Mouse (Mus musculus): ENCODE results near the gene Hook2.
A peak's percentile ranks its signal among the peaks of the same experiment; 100 is the strongest.

Hook2 gene

GRCm38 (mm10) chr8:84990349-84990748 is at the start of gene Hook2:
Hook2 (plus strand) TSS chr8:84990603.
- DNase-seq = peak; percentile 98 to 99

DNA sequence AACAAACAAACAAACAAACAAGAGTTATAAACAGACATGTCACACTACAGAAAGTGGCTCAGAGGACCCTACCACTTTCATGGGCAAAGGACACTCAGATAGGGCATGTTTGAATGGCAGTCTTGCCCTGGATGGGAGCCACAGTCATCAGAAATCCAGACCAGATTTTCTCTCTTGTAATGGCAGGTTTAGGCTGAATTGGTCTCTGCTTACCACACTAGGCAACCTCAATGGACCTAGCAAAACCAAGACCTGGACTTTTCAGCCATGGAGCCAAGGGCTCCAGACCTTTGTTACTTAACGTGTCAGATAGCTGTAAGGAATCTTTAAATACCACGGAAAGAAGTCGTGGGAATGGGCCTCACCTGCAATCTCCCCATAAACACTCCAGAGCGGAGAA is 46.7 kb upstream of the Hook2 start:
- DNase-seq = no peak

GRCm38 (mm10) chr8:84944478-84945160 is 45.8 kb upstream of the Hook2 start:
- peak; percentile 41 to 62 for DNase-seq

DNA sequence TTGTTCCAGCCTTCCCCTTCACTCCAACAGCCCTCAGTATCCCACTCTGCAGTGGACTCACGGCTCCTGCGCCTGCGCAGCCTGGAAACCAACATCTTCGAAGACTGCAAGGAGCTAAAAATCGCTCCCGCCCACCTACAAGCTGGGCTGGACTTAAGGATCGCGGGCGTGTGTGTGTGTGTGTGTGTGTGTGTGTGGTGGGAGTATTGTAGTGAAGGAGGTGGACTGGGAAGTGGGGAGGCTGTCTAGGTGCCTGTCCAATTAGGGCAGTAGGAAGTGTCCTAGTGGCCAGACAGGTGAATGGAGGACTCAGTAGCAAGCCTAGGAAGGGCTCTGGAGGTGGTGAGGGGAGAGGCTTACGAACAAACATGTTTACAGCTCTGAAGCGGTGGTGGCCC is 45.2 kb upstream of the Hook2 start:
- no peak for DNase-seq

DNA sequence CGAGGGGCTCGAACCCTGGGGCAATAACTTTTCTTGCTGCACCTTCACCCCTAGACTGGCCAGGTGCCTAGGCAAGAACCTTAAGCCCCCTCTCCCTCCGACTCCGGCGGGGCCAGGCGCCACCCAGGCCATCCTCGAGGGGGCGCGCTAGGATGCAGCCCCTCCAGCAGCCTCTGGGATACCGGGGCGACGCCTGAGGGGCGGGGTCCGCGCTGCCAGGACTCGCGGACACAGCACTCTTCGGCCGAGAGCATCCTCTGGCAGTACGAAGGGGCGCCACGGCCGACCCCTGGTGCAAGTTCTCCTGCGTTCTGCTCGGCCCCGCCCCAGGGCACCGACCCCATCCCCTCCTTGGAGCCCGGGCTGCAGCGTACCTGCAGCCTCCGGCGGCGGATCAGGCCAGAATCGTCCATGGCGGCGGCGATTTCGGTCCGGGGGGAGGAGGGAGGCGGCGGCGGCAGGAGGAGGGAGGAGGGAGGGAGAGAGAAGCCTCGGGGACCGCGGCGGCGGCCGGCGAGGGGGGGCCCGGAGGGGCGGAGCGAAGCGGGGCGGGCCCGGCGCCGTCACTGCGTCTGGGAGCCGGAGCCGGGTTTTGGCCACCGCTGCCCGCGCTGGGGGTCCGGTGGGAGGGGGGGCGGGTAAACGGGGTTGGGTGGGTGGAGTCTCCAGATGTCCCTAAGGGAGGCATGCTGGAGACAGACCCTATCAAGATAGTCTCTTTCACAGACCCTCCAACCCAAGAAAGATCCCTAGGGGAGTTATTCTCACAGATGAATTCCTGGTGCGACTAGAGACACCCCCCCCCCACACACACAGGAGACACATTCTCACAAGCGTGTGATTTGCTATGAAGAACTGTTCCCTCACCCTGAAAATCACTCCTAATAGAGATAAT is 44.5 kb upstream of the Hook2 start:
- no peak for DNase-seq

DNA sequence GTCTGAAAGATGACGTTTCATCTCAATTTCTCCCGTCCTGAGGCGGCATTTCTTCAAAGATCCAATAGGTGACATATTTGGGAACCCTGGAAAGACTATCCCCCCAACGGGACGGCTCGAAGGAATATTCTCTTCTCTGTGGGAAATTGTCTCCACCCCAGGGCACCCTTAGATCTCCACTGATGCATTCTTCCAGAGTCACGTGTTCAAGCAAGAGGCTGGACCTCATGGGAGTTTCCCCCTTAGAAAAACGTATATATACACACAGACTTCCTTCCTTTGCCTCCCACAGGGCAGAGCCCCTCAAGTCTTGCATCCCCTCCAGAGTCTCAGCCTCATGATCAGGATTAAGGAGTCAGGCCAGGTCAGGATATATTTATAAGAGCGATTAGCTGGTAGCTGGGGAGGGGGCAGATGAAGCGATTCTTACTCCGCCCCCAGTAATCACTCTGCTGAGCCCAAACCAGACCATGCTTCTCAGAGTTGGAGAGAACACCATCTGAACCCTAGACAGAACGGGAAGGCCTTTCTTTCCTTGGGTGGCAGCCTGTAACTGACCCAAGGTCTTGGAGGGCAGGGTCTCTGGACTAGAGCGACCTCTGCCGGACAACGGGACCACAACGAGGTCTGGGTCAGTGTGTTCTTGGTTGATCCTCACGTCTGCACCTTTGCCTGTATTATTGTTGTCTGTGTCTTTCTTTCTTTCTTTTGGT is 43.7 kb upstream of the Hook2 start, which contains the start of gene Rtbdn:
Gene Rtbdn, plus strand, starts transcription at position 464 of the 713 bp plus-strand sequence.
- no peak for DNase-seq

- peak; percentile 41 to 80 for DNase-seq
Measured at GRCm38 (mm10) chr8:84947241-84947545, 43.2 kb upstream of the Hook2 start.

- DNase-seq = no peak
Measured at GRCm38 (mm10) chr8:84949753-84950152, 40.6 kb upstream of the Hook2 start.

DNA sequence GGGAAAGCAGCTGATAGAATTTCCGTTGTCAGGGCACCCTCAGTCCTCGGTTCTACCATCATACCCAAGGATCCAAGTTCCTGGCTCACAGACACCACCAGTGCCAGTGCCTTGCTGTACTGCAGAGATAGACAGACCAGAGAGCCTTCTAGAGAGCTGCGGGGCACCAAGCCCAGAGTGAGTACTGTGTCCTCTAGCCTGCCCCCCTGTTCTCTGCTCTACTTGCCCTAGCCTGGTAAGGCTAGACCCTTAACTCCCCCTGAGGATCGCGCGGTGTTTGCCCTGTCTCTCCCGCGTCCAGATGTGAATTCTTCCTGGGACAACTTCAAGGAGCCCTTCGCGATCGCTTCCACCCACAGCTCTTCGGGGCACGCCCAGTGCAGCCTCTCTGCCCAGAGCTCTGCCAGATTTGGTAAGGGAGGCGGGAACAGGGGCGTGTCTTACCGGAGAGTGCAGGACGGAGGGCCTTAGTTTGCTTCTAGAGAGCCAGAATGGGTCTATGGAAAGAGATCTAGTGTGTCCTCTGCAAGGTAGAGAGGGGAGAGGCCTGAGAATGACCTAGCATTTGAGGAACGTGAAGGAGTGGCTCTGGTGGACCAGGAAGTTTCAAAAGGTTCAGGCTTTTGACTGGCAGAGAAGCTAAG is 37.7 kb upstream of the Hook2 start:
- peak; percentile 53 to 76 for DNase-seq

DNA sequence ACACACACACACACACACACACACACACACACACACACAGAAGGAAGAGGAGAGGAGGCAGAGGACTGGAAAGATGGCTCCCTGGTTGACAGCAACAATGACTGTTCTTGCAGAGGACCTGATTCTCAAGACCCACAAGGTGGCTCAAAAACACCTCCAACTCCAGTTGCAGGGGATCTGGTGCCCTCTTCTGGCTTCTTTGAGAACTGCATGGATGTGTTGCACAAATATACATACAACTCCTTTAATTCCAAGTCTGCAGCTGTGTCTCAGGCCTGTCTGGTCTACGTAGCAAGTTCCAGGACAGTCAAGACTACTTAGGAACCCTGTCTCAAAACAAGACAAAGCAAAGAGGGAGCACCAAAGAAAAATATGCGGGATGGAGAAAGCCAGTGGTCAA is 33.6 kb upstream of the Hook2 start:
- DNase-seq = peak in 1 of 2 experiments; percentile 85

DNA sequence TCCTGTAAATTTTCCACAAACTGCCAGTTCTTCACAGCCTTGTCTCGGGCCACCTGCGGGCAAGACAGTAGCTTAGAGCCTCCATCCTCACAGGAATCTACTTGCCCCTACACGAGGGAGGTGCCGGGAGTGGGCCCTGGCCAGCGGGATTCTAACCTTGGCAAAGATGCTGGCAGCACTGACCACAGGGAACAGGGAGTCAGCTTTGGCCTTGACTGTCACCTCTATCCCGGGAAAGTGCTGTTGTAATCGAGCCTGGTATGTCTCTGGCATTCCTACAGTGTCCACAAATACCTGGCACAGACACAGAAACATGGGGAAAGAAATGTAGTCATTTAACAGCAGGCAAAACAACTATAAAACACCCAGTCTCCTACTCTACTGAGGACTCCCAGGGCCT is 30.6 kb upstream of the Hook2 start:
- DNase-seq = no peak

DNA sequence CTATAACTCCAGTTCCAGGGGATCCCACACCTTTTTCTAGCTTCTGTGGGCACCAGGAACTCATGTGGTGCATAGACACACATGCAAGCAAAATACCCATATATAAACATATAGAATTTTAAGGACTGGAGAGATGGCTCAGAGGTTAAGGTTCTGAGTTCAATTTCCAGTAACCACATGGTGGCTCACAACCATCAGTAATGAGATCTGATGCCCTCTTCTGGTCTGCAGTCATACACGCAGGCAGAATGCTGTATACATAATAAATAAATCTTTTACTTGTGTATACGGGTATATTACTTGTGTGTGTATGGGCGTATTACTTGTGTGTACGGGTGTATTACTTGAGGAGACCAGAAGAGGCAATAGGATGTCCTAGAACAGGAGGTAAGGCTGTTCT is 26.5 kb upstream of the Hook2 start:
- DNase-seq = no peak

DNA sequence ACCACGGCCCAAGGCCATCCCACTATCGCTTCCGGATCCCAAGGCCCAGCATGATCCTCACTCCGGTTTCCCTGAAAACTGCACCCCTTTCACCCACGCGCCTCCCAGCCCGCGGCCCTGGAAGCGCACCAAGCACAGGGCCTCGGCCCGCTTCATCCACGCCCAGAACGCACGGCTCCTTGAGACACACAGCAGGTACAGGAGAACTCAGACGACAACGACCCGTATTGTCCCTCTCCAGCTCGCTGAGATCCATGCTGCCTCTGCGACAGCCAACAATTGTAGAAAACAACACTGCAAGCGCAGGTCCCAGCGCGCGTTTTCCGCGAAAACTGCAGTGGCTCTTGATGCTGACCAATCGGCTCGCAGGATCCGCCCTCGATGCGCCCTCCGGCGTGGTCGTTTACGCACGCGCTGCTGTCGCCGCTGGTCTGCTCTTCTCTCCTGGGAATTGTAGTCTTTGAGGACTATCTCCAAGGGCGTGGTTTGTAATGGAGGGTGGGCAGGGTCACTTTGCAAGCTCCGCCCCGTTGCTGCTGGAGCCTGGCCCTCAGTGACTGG is 24.6 kb upstream of the Hook2 start:
- DNase-seq = peak; percentile 97 to 98

DNA sequence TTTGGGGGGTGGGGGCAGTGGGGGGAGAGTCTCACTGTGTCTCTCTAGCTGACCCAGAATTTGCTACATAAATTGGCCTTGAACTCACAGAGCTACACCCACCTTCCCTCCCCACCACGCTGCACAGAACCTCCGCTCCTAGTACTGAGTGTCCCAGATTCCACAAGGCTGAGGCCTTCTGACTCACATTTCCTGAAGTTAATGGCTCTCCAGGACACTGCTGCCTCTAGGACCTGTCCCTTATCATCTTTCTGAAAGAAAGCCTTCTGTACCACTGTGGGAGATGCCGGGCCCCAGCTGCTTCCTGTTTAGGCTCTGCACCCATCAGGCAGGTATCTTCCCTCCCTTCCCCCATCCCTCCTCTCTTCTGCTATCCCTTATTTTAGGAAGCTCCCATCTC is 23.8 kb upstream of the Hook2 start:
- DNase-seq = no peak

DNA sequence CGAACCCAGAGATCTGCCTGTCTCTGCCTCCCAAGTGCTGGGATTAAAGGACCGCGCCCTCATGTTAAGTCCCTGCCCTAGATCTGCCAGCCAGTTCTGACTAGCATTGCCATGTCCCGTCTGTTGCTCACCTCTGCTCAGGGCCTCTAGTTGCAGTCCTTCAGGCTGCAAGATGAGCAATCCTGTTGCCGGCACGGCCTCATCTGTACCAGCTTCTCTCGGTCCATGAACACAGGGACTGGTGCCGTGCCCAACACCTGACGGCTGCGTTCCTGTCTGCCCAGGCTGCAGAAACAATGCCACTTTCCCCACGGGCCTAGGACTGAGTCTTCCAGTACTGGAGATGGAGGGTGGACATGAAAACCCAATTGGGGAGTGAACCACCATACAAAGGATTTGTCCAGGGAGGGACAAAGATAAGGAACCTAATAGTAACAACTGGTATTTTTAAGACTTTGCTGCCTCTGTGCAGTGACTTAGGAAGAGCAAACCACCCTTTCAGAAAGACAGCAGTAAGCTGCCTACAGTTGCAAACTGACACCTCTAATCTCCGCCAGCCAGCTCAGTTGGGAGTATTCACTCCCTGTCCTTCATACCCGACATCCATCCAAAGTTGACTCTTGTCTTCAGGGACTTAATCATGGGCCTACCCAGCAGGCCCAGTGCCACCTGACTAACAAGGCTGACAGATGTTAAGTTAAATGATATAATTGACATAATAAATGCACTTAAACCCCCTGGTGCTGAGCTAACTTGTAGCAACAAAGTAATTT is 22.7 kb upstream of the Hook2 start:
- DNase-seq = no peak

DNA sequence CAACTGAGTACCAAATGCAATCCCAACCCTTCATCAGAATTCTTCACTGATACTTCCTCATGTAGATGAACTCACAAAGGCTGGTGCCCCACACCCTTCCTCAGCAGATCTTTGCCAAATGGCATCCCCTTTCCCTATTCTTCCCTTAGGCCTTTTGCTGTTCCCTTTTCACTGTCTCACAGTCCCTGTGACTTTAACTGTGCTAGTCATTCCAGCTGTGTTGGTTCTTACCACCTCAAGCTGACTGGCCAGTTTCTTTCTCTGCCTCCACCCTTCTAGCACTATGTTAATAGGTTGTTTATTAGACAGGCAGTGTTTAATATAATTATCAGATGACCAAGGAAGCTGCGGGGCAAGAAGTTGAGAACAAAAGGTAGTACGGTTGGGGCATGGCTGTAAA is 21.8 kb upstream of the Hook2 start:
- peak in 1 of 2 experiments; percentile 29 for DNase-seq

DNA sequence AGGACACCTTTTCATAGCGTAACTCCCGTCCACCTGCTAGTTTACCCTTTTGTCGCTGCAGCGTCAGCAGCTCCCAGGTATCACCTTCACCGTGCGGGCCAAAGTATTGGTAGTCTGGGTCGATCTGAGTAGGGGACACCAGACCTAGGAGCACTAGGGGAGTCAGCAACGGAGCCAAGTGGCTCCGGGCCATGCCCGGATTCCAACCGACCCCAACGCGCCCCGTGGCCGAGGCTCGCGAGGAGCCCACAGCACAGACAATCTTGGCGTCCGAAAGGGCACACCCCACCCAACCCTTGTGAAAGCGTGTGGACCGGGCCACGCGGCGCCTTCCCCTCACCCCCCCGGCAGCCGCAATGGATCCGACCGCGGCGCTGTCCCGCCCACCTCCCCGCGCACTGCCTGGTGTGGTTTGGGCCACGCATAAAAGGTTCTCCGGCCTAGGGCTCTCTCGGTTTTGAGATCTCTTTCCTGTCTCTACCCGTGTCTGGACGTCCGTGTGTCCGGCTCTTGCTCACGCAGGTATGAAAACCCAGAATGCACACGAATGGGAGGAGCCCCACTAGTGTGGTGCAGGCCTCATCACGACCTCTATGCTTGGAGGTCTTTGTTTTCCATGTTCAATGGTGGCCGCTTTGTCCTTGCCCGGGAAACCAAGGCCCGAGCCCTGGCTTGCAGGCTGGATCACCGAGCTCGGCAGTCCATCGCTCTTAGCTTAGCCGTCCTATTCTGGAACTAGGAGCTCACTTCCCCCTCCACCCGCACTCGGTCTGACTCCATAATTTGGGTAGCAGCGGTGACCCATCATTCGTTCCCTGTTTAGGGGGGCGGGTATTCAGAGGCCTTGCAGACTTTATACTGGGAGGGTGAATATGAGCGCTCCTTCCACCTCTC is 20.9 kb upstream of the Hook2 start, which contains the start of the genes Gm49661, Prdx2 and Rnaseh2a:
Gene Gm49661, minus strand, starts transcription at position 193 of the 894 bp plus-strand sequence.
Gene Prdx2, plus strand, starts transcription at position 347 of the 894 bp plus-strand sequence.
Gene Rnaseh2a, minus strand, starts transcription at position 527 of the 894 bp plus-strand sequence.
- peak; percentile 80 to 88 for DNase-seq

- peak in 1 of 2 experiments; percentile 40 for DNase-seq
Measured at GRCm38 (mm10) chr8:84970135-84970790, 20.1 kb upstream of the Hook2 start.

GRCm38 (mm10) chr8:84970913-84971312 is 19.5 kb upstream of the Hook2 start:
- DNase-seq = no peak

DNA sequence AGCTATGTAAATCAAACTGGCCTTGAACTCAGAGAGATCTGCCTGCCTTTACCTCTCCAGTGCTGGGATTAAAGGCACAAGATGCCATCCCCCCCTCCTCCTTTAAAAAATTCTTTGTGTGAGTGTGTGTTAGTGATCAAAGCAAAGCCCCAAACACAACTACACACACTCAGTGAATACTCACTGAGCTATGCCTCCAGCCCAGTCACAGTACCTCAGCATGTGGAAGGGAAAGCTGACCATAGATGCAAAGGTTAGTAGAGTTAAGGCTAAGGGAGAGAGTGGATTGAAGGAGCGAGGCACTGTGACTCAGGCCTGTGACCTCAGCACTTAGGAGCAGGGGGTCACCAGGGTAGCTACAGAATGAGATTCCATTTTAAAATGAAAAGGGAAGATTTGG is 17.3 kb upstream of the Hook2 start:
- DNase-seq = no peak
